Mouse (Mus musculus): ENCODE measurements around the gene Ahsg. TPM values are rescaled to one million over a fixed set of nuclear protein-coding genes. Genes with fewer than 3 reads are reported as not detected.

Gene Ahsg
- total RNA-seq, 1 experiment from 2014 or later = not detected

- ATAC-seq (replicated peaks; ENCODE audit: low read depth, poor library complexity, severe bottlenecking) = no peak
Measured at GRCm38 (mm10) chr16:22885356-22885755, 5.7 kb upstream of the Ahsg start.

- ATAC-seq (replicated peaks; ENCODE audit: low read depth, poor library complexity, severe bottlenecking) = no peak
Measured at GRCm38 (mm10) chr16:22886726-22887125, 4.4 kb upstream of the Ahsg start.

GRCm38 (mm10) chr16:22888835-22889234 lies 2.2 kb upstream of the Ahsg start:
- no peak for ATAC-seq (replicated peaks; ENCODE audit: low read depth, poor library complexity, severe bottlenecking)

GRCm38 (mm10) chr16:22889716-22890115 lies 1.4 kb upstream of the Ahsg start:
- ATAC-seq (replicated peaks; ENCODE audit: low read depth, poor library complexity, severe bottlenecking) = peak; percentile 64

GRCm38 (mm10) chr16:22891733-22892154 lies 667 bp downstream of the Ahsg start:
- ATAC-seq (replicated peaks; ENCODE audit: low read depth, poor library complexity, severe bottlenecking) = no peak

GRCm38 (mm10) chr16:22894095-22894494 lies 3.0 kb downstream of the Ahsg start:
- no peak for ATAC-seq (replicated peaks; ENCODE audit: low read depth, poor library complexity, severe bottlenecking)

GRCm38 (mm10) chr16:22896618-22897017 lies 5.5 kb downstream of the Ahsg start:
- no peak for ATAC-seq (replicated peaks; ENCODE audit: low read depth, poor library complexity, severe bottlenecking)

- ATAC-seq (replicated peaks; ENCODE audit: low read depth, poor library complexity, severe bottlenecking) = peak; percentile 66
Measured at GRCm38 (mm10) chr16:22899346-22899745, 8.3 kb downstream of the Ahsg start.

- no peak for ATAC-seq (replicated peaks; ENCODE audit: low read depth, poor library complexity, severe bottlenecking)
Measured at GRCm38 (mm10) chr16:22899866-22900570, 8.9 kb downstream of the Ahsg start.

- ATAC-seq (replicated peaks; ENCODE audit: low read depth, poor library complexity, severe bottlenecking) = no peak
Measured at GRCm38 (mm10) chr16:22901326-22901725, 10.2 kb downstream of the Ahsg start.

GRCm38 (mm10) chr16:22909290-22909689 lies 18.2 kb downstream of the Ahsg start:
- ATAC-seq (replicated peaks; ENCODE audit: low read depth, poor library complexity, severe bottlenecking) = no peak

GRCm38 (mm10) chr16:22911986-22912385 lies 20.9 kb downstream of the Ahsg start:
- no peak for ATAC-seq (replicated peaks; ENCODE audit: low read depth, poor library complexity, severe bottlenecking)

GRCm38 (mm10) chr16:22912886-22913285 lies 21.8 kb downstream of the Ahsg start:
- no peak for ATAC-seq (replicated peaks; ENCODE audit: low read depth, poor library complexity, severe bottlenecking)

GRCm38 (mm10) chr16:22914276-22914675 lies 23.2 kb downstream of the Ahsg start:
- ATAC-seq (replicated peaks; ENCODE audit: low read depth, poor library complexity, severe bottlenecking) = no peak

GRCm38 (mm10) chr16:22918034-22918433 lies 27.0 kb downstream of the Ahsg start, which contains the start of gene Fetub:
Fetub (plus strand) TSS chr16:22918334.
- no peak for ATAC-seq (replicated peaks; ENCODE audit: low read depth, poor library complexity, severe bottlenecking)

GRCm38 (mm10) chr16:22918664-22919312 lies 27.7 kb downstream of the Ahsg start:
- ATAC-seq (replicated peaks; ENCODE audit: low read depth, poor library complexity, severe bottlenecking) = no peak

GRCm38 (mm10) chr16:22919971-22920854 lies 29.1 kb downstream of the Ahsg start:
- ATAC-seq (replicated peaks; ENCODE audit: low read depth, poor library complexity, severe bottlenecking) = peak; percentile 78

- ATAC-seq (replicated peaks; ENCODE audit: low read depth, poor library complexity, severe bottlenecking) = no peak
Measured at GRCm38 (mm10) chr16:22921761-22922160, 30.7 kb downstream of the Ahsg start.

- no peak for ATAC-seq (replicated peaks; ENCODE audit: low read depth, poor library complexity, severe bottlenecking)
Measured at GRCm38 (mm10) chr16:22922433-22922832, 31.4 kb downstream of the Ahsg start.

- ATAC-seq (replicated peaks; ENCODE audit: low read depth, poor library complexity, severe bottlenecking) = no peak
Measured at GRCm38 (mm10) chr16:22929575-22929974, 38.5 kb downstream of the Ahsg start.

All from common myeloid progenitor, adult 5-6 weeks (primary cell).